Comparison of ENCODE assay signal across 10 mouse cellular contexts in genomic region chr8:45885775-45886174, GRCm38 (mm10). TPM values are rescaled to one million over a fixed set of nuclear protein-coding genes. Genes with fewer than 3 reads are reported as not detected.
DNase-seq lines count a peak whose midpoint lies in the region; ATAC-seq and TF ChIP-seq lines count a peak whose summit lies in the region.
"Had no signal": no experiment of that assay in that cellular context is flagged by ENCODE, and none has a peak within 500 bp of the region (broad histone marks: within the 10 kb centered on the region; RNA-seq: fewer than 3 reads in every experiment).

No protein-coding gene starts in this region.

- TF ChIP-seq POLR2A in limb, embryonic 14.5 days (IDR thresholded peaks at IDR 0.05; ENCODE audit: borderline replicate concordance, extremely low read depth, insufficient read depth, insufficient read length): no peak

- peak; percentile 50 for TF ChIP-seq CTCF in kidney, postnatal 0 days (IDR thresholded peaks at IDR 0.05; ENCODE audit: low read depth)

- DNase-seq in kidney, postnatal 0 days (ENCODE audit: low spot score): peak; percentile 52
- DNase-seq in kidney, adult 9 months: no peak
- peak; percentile 12 for DNase-seq in limb, embryonic 14.5 days (ENCODE audit: low spot score)
- no peak for DNase-seq in frontal cortex, postnatal 25 days (ENCODE audit: low spot score in 2 of 2)
- no peak for DNase-seq in spleen, postnatal 36 days (ENCODE audit: low spot score in 2 of 2)

- peak overlapping the region; percentile 27; the same call in 1 of the 2 replicates for H3K9ac ChIP-seq in kidney, postnatal 0 days (ENCODE audit: low read depth, low read length)
- no peak overlapping the region for H3K9ac ChIP-seq in forebrain, embryonic 16.5 days (replicated peaks; ENCODE audit: low read depth, low read length)
- peak overlapping the region; percentile 53 for H3K9ac ChIP-seq in limb, embryonic 14.5 days (ENCODE audit: low read depth, low read length, severe bottlenecking)

- H3K36me3 ChIP-seq in kidney, postnatal 0 days (ENCODE audit: insufficient read depth, low read length): no peaks in the 10 kb centered on the region
- H3K36me3 ChIP-seq in forebrain, embryonic 16.5 days (ENCODE audit: control insufficient read depth, insufficient read depth): no peaks in the 10 kb centered on the region
- no peaks in the 10 kb centered on the region for H3K36me3 ChIP-seq in limb, embryonic 14.5 days (ENCODE audit: control insufficient read depth, insufficient read depth, low read length)

- no peaks in the 10 kb centered on the region for H3K9me3 ChIP-seq in kidney, postnatal 0 days (replicated peaks; ENCODE audit: low read length)
- H3K9me3 ChIP-seq in forebrain, embryonic 16.5 days (ENCODE audit: control insufficient read depth, low read length): no peaks in the 10 kb centered on the region
- no peaks in the 10 kb centered on the region for H3K9me3 ChIP-seq in limb, embryonic 14.5 days (ENCODE audit: control insufficient read depth, low read length)

- peak; percentile 59; the same call in 1 of the 2 replicates for ATAC-seq in kidney, postnatal 0 days (replicated peaks; ENCODE audit: low FRiP score, low read depth)
- ATAC-seq in forebrain, embryonic 16.5 days: 0 out of 2 replicates have a peak, but pooled peaks have one; percentile 6
- ATAC-seq in limb, embryonic 14.5 days (ENCODE audit: low FRiP score, low read depth): 0 out of 2 replicates have a peak, but pooled peaks have one; percentile 40
- peak; percentile 49; the same call in 1 of the 2 replicates for ATAC-seq in neutrophil, adult 5-6 weeks (ENCODE audit: extremely low read depth, insufficient number of reproducible peaks, low FRiP score, poor library complexity, severe bottlenecking)
- no peak for ATAC-seq in granulocyte monocyte progenitor cell, adult 5-6 weeks (replicated peaks; ENCODE audit: poor library complexity, severe bottlenecking)
- ATAC-seq: Patski had no signal

- no peaks in the 10 kb centered on the region for H3K27me3 ChIP-seq in kidney, postnatal 0 days (ENCODE audit: insufficient read depth, low read length)
- peaks cover 4% of the 10 kb centered on the region; the same call in 1 of the 2 replicates for H3K27me3 ChIP-seq in forebrain, embryonic 16.5 days (replicated peaks; ENCODE audit: control insufficient read depth, insufficient read depth, low read length)
- H3K27me3 ChIP-seq in limb, embryonic 14.5 days (ENCODE audit: control insufficient read depth, insufficient read depth, low read length): 0 out of 2 replicates have a peak, but pooled peaks cover 14% of the 10 kb centered on the region

- peak overlapping the region; percentile 86 for H3K4me2 ChIP-seq in kidney, postnatal 0 days (ENCODE audit: low read length)
- peak overlapping the region; percentile 52 for H3K4me2 ChIP-seq in forebrain, embryonic 16.5 days (ENCODE audit: low read length)
- H3K4me2 ChIP-seq in limb, embryonic 14.5 days (replicated peaks; ENCODE audit: low read depth, low read length, severe bottlenecking): peak overlapping the region; percentile 85

- H3K4me3 ChIP-seq in kidney, postnatal 0 days (replicated peaks; ENCODE audit: low read depth, low read length): peak overlapping the region; percentile 42
- H3K4me3 ChIP-seq in forebrain, embryonic 16.5 days (replicated peaks; ENCODE audit: low read length): no peak overlapping the region; the same call in 1 of the 2 replicates
- H3K4me3 ChIP-seq in limb, embryonic 14.5 days (replicated peaks; ENCODE audit: low read length): peak overlapping the region; percentile 44

- WGBS in kidney, postnatal 0 days: 40% methylated on average over 2 of the region's 2 CpGs
- WGBS in forebrain, embryonic 16.5 days: 38% methylated on average over 2 of the region's 2 CpGs
- WGBS in limb, embryonic 14.5 days: 42% methylated on average over 2 of the region's 2 CpGs

- H3K4me1 ChIP-seq in kidney, postnatal 0 days (replicated peaks; ENCODE audit: insufficient read depth, low read length): no peaks in the 10 kb centered on the region
- peaks cover 14% of the 10 kb centered on the region for H3K4me1 ChIP-seq in forebrain, embryonic 16.5 days (replicated peaks; ENCODE audit: control insufficient read depth, insufficient read depth, low read length)
- peaks cover 12% of the 10 kb centered on the region; the same call in 1 of the 2 replicates for H3K4me1 ChIP-seq in limb, embryonic 14.5 days (ENCODE audit: control insufficient read depth, insufficient read depth, low read length)

- H3K27ac ChIP-seq in kidney, postnatal 0 days: peak overlapping the region; percentile 47; the same call in 1 of the 2 replicates
- no peak overlapping the region for H3K27ac ChIP-seq in forebrain, embryonic 16.5 days (ENCODE audit: low read length)
- peak overlapping the region; percentile 43; the same call in 1 of the 2 replicates for H3K27ac ChIP-seq in limb, embryonic 14.5 days (replicated peaks; ENCODE audit: low read depth, low read length)

RNA-seq across cellular contexts. Expression of gene Pdlim3, which starts 0.5 kb away (rescaled TPM):
- polyA plus RNA-seq in kidney, postnatal 0 days (2015; fragmentation: Nextera tagmentation; extraction: Ambion mirVana): 23.7 and 26.1 TPM in 2 replicates
- polyA plus RNA-seq in forebrain, embryonic 16.5 days (2015; fragmentation: Nextera tagmentation; extraction: Ambion mirVana): 3.6 and 4.9 TPM in 2 replicates
- 73.8 and 74.1 TPM in 2 replicates for polyA plus RNA-seq in limb, embryonic 14.5 days (2012; rRNA removed)
- 75.3 and 81.6 TPM in 2 replicates for polyA plus RNA-seq in limb, embryonic 14.5 days (2014; fragmentation: Nextera tagmentation; extraction: Ambion mirVana)
- 1.3 and 2.1 TPM in 2 replicates for total RNA-seq in neutrophil, adult 5-6 weeks (2017)
- not detected in 2 replicates for total RNA-seq in granulocyte monocyte progenitor cell, adult 5-6 weeks (2014; fragmentation: Nextera tagmentation)
- total RNA-seq in granulocyte monocyte progenitor cell, adult 5-6 weeks (2017): not detected in 2 replicates
- polyA plus RNA-seq: Patski had no signal

RNA-seq across cellular contexts. Expression of gene Ccdc110, which starts 48.6 kb away (rescaled TPM):
- not detected in 2 replicates for polyA plus RNA-seq in kidney, postnatal 0 days (2015; fragmentation: Nextera tagmentation; extraction: Ambion mirVana)
- polyA plus RNA-seq in forebrain, embryonic 16.5 days (2015; fragmentation: Nextera tagmentation; extraction: Ambion mirVana): 0.37 TPM in 1 of 2 replicates, not detected in the other
- polyA plus RNA-seq in limb, embryonic 14.5 days (2012; rRNA removed): 0.06 and 0.09 TPM in 2 replicates
- 0.12 and 0.26 TPM in 2 replicates for polyA plus RNA-seq in limb, embryonic 14.5 days (2014; fragmentation: Nextera tagmentation; extraction: Ambion mirVana)
- total RNA-seq in neutrophil, adult 5-6 weeks (2017): not detected in 2 replicates
- not detected in 2 replicates for total RNA-seq in granulocyte monocyte progenitor cell, adult 5-6 weeks (2014; fragmentation: Nextera tagmentation)
- not detected in 2 replicates for total RNA-seq in granulocyte monocyte progenitor cell, adult 5-6 weeks (2017)
- polyA plus RNA-seq: large intestine, adult 2 months; Patski had no signal

Comparison
In these comparisons a context has a peak if more than half of its experiments do, and no peak if none do; other contexts are left out.
1. DNase-seq: peak in kidney, postnatal 0 days (single experiment) and limb, embryonic 14.5 days (single experiment); none in kidney, adult 9 months (single experiment), frontal cortex, postnatal 25 days (0 of 2) and spleen, postnatal 36 days (0 of 2).
2. Peak in every context shown above with its lines, with median percentiles within 50 percentile points of each other: H3K4me2 ChIP-seq.